Mouse (Mus musculus) retina, postnatal 7 days (tissue): ENCODE results near the gene Abraxas2.

Experiments
- DNase-seq: peaks from one replicate; pipeline ENCODE4 v3.0.0-alpha.2; 2012; ENCODE audit warnings: low read depth, low spot score

Abraxas2 gene

DNA sequence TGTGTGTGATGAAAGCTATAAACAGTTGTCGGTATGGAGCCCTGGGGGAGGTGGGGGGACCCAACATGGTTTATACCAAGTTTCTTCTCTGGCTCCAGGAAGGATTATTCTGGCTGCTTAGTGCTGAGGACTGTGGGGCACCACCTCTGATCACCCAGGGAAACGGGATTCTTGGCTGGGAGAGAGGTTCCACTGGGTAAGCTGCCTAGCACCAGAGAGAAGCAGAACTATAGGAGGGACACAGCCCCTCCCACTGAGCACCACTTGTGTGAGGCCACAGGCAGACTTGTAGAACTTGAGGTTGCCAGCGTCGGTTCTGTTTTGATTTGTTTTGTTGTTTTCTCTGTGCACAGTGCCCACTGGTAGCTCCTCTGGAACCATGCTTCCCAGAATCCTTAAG, 5.1 kb upstream of the Abraxas2 start:
- no peak for DNase-seq

DNA sequence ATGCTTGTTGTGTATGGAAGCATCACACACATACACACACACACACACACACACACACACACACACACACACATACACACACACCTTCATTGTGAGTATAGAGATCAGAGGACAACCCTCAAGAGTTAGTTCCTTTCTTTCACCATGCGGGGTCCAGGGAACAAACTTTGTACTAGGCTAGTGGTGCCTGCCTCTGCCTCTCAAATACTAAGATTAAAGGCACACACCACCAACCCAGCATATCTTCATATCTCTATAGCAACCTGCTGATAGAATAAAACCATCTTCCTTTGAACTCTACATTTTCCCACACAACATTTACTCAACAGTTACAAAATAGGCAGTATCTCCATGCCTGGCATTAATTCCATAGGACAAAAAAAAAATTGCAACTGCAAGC, 2.9 kb upstream of the Abraxas2 start:
- DNase-seq = no peak

DNA sequence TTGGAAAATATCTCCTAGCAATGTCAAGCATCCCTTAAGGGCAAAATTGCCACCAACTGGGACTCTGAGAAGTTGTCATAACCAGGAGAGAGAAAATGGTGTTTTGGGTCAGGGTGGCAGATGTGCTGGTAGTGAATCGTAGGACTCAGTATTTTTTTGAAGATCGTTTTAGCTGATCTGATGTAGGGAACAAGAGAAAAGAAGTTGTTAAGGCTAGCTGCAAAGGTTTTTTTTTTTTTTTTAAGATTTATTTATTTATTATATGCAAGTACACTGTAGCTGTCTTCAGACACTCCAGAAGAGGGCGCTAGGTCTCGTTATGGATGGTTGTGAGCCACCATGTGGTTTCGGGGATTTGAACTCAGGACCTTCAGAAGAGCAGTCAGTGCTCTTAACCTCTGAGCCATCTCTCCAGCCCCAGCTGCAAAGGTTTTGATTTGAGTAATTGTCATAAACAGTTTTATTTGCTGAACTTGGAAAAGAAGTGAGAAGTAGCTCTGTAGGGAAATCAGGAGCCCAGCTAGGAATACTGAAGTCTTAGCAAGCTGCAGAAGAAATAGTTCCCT, 899 bp upstream of the Abraxas2 start:
- DNase-seq = no peak

GRCm38 (mm10) chr7:132866316-132866715, 7.3 kb downstream of the Abraxas2 start:
- DNase-seq = no peak

DNA sequence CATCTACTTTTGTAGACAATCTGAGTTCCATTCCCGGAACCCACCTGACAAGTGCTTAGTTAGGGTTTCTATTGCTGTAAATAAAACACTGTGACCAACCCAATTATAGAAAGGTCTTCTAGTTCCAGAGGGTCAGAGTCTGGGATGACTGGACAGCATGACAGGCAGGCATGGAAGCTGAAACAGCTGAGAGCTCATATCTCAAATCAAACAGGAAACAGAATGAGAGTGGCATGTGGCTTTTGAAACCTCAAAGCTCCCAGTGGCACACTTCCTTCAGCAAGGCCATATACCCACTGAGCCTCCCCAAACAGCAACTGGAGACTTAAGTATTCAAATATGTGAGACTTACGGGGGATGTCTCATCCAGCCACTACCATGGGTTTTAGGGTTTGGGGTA, 14.0 kb downstream of the Abraxas2 start:
- no peak for DNase-seq

DNA sequence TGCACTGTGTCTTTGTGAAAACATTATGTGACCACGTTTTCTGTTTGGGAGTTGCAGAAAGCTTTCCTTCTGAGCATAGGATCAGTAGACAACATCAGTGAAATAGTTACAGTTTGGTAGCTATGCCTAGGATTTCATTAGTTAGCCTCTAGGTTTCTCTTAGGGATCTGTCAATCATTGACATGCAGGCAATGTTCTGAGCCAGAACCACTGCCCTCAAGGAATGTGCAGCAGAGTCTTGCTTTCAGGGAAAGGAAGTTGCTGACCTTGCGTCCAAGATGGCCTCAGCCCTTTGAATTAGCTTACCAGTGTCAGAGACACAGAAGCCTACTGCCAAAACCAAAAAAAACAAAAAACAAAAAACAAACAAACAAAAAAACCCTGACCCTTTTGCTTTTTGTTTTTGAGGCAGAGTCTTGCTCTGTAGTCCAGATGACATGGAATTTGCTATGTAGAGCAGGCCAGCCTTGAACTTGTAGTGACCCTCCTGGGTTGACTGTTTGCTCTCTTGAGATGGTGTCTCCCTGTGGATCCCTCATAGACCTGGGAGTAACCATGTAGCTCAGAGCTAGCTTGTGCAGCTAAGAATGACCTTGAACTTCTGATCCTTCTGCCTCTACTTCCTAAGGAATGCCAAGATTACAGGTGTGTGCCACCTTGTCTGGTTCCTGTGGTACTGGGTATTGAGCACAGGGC, 16.5 kb downstream of the Abraxas2 start:
- no peak for DNase-seq

- no peak for DNase-seq
Observed at GRCm38 (mm10) chr7:132880276-132880675, 21.3 kb downstream of the Abraxas2 start.

DNA sequence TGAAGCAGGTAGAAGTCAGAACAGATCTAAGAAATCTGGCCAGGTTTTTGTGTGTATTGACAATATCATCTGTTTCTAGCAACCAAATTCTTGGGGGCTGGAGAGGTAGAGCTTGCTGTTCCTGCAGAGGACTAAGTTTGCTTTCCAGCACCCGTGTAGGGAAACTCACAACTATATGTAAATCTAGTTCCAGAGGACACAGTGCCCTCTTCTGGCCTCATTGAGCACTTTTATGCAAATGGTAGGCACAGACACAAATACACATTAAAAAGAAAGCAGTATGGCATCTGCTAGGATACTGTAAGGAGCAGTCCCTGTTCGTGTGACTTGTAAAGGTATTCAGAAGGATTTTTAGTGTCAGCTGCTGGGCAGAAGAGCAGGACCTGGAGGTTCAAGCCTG, 23.3 kb downstream of the Abraxas2 start:
- DNase-seq = no peak

- no peak for DNase-seq
Observed at GRCm38 (mm10) chr7:132884031-132884430, 25.0 kb downstream of the Abraxas2 start.

- no peak for DNase-seq
Observed at GRCm38 (mm10) chr7:132887019-132887804, 28.2 kb downstream of the Abraxas2 start.

GRCm38 (mm10) chr7:132888052-132888451, 29.0 kb downstream of the Abraxas2 start:
- DNase-seq = no peak

DNA sequence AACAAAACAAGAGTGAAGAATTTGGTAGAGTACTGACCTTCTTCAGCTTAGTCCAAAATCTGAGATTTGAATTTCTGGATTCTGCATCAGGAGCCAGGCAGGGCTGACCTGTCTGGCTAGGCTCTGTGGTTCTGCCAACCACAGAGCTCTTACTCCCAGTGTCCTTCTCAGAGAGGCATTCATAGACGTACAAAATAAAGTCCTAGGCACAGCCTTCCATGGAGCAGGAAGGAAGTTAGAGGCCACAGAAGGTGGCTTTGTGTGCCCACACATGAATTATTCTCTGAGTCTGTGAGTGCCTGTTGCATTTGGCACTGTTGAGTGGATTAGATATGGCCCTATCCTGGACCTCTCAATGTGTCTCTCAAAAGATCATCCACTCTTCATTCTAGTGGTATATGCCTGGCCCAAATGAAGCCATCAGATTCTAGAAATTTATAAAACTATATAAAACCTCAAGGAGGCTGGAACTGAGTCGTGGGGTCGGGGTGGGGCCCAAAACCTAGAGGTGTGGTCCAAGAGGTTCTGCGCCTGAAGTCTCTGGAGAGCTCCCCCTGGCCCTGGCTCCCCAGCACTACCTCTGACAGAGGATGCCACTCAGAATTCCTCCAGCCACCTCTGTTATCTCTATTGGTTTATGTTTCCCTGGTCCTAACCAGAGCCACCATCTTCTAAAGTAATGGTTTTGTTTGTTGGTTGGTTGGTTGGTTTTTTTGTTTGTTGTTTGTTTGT, 29.7 kb downstream of the Abraxas2 start:
- DNase-seq = no peak

DNA sequence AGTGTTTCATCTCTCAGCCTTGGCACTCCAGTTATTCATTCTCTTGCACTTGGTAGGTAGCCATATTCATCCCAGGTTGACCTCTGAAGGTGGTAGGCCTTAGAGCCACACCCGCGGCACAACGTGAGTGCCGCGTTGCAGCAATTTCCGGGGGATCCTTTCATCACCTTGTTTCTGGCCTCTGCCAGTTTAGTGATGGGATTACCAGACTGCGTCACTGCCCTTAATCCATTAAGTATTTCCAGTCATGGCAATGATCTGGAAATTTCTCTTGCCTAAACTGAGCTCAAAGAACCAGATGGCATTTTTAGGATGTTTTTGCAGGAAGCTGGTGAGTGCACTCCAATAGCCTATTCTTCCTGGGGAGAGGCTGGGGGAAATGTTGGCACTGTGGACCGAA, 30.7 kb downstream of the Abraxas2 start:
- no peak for DNase-seq

GRCm38 (mm10) chr7:132890201-132890600, 31.2 kb downstream of the Abraxas2 start:
- DNase-seq = no peak

DNA sequence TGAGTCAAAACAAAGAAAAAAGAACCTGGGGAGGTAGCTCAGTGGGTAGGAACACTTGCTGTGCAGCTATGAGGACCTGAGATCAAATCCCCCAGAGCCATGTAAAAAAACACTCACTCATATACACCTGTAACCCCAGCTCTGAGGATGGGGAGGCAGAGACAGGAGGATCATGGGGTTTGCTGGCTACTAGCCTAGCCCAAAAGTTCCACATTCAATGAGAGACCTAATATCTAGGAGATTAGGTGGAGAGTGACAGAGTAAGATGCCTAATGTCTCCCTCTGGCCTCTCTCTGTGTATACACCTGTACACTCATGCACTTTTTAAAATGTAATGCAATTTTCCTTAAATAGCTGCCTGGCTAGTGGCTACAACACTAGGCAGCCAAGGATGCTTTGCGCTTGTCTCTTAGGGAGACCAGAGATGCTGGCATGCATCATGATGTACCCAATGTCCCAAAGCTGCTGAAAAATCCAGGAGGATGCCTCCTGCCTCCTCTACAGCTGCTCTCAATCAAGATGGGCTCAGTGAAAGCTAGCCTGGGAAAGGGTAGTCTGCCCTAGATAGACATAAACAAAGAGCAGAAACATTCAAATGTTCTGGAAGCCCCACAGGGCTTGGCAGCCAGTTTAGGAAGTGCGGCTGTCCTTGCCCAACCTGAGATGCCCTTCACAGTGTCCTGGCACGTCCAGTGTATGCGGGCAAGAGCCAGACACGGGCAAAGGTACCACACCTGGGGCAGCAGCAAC, 32.7 kb downstream of the Abraxas2 start:
- no peak for DNase-seq

GRCm38 (mm10) chr7:132892311-132892661, 33.3 kb downstream of the Abraxas2 start:
- no peak for DNase-seq

- DNase-seq = no peak
Observed at GRCm38 (mm10) chr7:132892806-132893205, 33.8 kb downstream of the Abraxas2 start.

- DNase-seq = no peak
Observed at GRCm38 (mm10) chr7:132893336-132893735, 34.3 kb downstream of the Abraxas2 start.

GRCm38 (mm10) chr7:132894841-132895555, 36.0 kb downstream of the Abraxas2 start:
- no peak for DNase-seq

DNA sequence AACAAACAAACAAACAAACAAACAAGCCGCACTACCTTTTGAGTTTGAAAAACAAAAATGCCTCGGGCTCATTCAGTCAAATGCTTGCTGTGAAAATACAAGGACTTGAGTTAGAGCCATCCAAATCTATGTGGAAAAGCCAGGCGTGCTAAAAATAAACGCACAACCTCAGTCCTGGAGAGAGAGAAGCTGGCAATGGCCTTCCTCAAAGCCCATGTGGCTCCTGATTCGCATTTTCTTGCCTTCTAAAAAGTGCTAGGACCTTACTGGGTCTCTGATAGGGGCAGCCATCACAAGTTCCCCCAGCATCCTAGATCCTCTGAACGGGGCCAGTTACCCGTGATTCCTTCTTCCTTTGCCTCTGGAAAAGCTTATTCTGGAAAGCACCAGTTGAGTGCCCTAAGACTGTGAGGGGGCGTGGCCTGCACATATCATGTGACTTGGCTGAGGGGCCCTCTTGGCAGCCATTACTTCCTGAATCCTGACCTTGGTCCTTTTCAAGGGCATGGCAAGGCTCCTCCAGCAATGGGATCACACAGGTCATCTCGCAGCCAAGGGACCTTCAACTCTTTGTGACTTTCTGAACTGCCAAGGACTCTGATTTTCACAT, 37.3 kb downstream of the Abraxas2 start:
- no peak for DNase-seq
